Mouse (Mus musculus) cerebellum, adult 18-20 months (tissue): ENCODE measurements around the gene Olfr875.
"Not testable (repeated sequence)": the region's sequence is repeated elsewhere in the genome, so short reads cannot be mapped to it uniquely, and the experiment has no call there.

ENCODE experiments used
- DNase-seq, 2 experiments: peaks; one replicate each; pipeline ENCODE4 v3.0.0; 2021

Olfr875 gene

DNA sequence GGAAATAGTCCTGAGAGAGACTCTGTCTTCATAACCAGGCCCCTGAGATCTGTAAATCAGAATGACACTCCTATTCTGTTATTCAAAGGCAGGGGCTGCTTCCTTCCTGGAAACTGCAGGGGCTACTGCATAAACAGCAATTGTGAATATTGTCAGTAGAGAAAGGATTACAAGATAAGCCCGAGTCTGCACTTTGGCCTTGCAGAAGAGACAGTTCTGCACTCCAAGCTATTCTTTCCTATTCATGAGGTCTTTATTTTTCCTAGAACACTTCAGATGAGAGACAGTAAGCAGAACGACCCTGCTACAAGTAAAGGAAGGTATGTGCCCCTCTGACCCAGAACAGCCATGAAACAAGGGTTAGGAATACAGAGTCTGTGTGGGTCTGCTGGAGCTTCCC lies at the start of gene Olfr875:
Gene Olfr875, plus strand, starts transcription at position 99 of the 400 bp plus-strand sequence.
- no peak for DNase-seq

DNA sequence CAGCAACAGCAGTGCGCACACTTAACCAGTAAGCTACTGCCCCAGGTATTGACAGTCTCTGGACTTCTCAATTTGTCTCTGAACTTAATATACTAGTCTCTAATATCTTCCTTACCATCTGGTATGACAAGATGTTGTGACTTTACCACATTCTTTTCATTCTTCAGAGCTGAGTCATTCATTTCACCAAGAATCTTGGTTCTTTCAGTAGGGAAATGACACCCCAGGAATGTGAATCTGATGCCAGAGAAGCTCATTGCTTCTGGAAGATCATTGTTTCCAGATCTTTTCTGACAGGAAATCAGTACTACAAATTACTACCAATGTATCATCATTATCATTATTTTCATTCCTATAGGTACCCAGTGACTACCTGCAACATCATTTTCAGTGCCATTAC lies 37.3 kb upstream of the Olfr875 start:
- no peak for DNase-seq

DNA sequence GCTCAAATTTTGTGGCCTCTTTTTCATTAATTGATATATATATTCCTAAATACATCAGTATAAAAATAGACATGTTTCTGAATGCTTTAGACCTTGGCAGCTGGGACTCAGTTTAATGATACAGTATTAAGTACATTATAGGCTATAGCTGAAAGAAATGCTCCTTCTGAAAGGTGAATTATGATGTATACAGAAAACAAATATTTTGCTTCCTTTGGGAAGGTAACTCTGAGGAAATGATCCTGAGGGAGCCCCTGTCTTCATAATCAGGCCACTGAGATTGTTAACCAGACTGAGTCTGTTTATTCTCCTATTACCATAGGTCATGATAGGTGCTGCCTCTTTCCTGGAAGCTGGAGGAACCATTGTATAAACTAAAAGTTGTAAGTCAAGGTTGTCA lies 26.9 kb upstream of the Olfr875 start, which contains the start of gene Olfr874:
Gene Olfr874, plus strand, starts transcription at position 301 of the 400 bp plus-strand sequence.
- DNase-seq = no peak

DNA sequence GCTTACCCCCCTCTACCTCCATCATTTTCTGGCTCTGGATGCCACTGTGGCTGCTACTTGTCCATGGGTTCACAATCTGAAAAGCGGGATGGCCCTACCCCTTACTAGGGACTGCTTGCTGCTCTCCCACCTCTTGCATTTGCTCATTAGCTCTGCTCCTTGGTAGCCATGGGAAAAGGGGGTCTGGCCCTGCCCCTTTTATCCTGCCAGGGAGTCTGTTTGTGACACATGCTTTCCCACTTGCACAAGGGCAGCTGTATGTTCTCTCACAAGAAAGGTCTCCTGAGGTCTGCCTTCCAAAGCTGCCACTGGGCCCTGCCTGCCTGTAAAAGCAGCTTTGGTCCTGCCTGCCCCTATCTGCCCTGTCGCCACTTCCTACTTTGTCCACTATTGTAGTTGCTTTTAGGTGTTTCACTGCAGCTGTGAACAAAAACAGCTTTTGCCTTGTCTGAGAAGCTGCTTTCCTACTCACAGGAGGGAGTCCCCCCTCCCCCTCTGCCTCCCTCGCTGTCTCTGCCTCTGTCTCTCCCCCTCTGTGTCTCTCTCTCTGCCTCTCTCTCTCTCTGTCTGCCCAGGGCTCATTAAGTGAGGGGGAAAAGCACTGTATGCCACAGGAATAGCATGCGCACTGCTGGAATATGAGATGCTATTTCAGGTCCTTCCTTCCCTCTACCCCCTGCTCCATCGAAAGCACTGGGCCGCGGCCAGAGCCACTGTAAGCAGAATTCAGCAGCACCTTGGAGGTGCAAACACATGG lies 21.2 kb upstream of the Olfr875 start:
- no peak for DNase-seq

DNA sequence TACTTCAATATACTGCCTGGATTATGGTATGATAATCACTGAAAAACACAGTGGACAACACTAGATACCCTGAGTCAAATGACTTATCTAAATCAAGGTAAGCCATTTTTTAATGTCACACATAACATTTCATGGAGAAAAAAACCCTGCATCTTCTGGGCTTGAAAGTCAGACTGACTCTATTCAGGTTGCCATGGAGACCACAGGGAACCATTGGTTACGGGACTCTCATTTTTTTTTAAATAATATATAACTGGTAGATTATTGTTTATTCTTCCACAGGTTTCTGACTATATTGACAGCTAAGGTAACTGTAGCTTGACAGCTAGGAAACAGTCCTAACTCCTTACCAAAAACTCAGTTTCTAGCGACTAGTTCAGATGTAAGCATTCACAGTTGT lies 20.2 kb upstream of the Olfr875 start:
- DNase-seq = no peak

DNA sequence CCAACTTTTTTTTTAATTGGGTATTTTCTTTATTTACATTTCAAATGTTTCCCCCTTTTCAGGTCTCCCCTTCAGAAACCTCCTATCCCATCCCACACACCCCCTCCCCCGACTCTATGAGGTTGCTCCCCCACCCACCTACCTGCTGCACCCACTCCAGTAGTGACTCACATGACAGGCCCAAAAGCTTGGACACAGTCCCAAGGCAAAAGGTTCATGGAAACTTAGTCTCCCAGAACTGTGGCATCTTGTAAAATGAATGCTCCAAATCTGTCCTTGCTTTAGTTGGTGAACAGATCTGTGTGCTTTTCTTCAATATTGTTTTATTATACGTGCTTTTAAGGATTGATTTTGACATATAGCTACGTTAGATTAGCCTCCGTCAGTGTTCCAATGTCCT lies 19.7 kb upstream of the Olfr875 start:
- DNase-seq = no peak

DNA sequence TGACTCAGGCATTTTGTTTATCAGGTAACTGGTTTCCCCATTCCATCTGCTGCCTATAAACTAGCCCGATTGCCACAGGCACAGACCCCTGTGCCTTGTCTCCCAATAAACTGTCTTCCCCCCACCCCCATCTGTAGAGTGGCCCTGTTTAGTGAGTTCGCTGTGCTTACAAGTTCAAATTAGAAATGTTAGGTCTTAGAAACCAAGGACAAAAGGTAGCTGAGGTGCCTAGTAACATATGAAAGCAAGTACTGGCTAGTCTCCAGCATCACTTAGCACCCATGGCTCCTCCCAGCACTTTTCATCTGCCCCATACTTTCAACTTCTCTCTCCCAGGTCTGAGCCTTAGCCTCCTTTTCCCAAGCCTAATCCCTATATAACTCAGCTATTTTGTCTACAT lies 9.9 kb upstream of the Olfr875 start:
- no peak for DNase-seq

DNA sequence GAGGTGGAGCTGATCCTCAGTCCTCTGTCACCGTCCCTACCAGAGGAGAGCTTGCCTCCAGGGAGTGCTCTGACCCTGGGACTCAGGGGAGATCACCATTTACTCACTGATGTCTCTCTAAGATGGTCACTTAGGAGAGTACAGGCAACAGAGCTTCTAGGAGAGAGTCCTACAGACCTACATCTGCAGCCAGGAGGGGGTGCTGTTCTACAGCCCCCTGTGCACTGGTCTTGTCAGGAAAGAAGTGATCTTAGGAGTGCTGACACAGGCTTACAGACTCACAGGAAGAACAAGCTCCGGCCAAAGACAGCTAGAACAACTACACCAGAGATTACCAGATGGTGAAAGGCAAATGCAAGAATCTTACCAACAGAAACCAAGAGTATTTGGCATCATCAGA lies 9.1 kb upstream of the Olfr875 start:
- no peak for DNase-seq

DNA sequence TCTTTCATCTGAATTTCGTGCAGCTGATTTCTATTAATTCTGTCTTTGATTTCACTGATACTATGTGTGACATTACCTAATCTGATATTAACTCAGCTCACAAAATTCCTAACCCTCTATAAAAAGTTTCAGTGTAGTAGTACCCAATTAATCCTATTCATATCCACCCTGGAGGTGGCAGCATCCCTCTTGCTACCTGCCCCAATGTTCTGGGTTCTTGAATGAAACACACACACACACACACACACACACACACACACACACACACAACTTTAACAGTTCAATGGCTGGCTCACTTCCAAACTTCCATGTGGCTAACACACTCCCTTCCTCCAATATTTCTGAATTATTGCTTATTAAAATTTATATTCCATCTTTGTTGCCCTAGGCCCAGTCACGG lies 996 bp upstream of the Olfr875 start:
- DNase-seq = no peak

DNA sequence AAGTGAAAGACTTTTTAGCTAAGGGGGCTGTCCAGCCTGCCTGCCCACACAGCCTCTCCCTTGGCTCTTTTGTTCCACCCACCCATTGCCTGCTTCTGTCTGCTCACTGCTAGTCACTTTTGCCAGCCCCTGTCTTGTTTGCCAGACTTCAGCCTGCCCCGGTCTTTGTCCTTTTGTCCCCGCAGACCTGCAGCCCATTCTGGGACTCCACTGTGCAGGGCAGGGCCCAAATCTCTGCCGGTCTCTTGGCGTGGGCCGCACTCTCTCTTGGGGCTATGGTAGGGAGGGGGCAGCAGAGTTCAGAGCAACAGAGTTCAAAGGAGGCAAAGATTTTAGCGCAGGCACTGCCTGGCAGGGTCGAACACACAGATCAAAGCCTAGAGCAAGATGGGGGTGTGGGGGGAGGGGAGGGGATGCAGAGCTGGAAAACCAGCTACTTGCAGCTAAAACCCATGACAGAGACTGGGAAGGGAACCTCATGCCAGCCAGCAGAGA lies 11.2 kb downstream of the Olfr875 start:
- DNase-seq = no peak

DNA sequence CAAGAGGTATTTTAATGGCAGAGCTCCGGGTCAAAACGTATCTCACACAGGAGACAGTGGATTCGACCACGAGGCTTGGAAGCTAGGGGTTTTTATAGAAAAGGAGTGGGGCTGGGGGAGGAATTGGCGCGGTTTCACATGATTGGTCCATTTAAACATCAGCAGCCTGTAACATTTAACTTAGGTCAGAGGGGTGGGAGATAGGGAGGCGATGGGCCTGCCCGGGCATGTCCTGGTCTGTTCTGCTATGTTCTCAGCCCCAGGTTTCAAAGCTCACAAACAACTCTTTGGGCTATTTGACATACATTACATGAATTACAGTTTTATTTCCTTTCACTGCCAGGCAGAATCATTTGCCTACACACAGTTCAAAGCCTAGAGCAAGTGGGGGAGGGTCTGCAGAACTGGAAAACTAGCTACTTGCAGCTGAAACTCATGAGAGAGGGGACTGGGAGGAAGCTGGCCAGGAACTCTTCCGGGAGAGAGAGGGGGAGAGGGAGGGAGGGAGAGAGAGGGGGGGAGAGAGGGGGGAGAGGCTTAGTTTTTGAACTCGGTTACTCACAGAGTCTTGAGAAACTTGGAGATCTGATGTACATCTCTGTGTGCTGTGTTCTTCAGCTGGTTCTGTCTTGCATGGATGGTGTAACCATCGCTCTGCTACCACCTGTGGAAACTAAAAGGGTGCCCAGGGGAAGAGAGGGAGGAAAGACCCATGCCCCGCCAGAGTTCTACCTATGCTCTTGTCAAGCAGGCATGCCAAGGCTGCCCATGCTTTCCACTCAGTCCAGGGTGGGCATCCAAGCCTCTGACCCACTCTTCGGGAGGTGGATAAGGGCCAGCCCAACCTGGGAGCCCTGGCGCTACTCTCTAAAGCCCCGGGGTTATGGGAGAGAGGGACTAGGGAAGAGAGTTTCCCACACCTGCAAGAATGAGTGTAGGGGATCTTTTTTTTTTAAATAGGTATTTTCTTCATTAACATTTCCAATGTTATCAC lies 12.0 kb downstream of the Olfr875 start:
- DNase-seq = not testable (repeated sequence)

DNA sequence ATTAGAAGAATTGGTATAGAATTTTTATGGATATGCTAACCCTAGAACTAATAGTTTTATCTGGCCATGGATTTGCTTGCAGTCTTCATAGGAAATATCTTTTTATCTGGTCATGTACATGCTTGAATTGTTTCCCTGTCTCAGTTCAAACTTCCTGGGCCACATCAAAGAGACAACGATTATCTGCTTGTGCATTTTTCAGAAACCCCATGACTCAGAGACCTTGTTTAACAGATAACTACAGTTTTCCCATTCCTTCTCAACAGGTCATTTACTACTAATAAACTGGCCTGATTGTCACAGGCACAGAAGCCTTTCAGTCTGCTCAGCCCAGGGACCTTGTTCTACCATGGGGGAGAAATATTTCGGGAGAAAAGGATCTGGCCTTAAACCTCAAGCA lies 14.8 kb downstream of the Olfr875 start:
- no peak for DNase-seq

DNA sequence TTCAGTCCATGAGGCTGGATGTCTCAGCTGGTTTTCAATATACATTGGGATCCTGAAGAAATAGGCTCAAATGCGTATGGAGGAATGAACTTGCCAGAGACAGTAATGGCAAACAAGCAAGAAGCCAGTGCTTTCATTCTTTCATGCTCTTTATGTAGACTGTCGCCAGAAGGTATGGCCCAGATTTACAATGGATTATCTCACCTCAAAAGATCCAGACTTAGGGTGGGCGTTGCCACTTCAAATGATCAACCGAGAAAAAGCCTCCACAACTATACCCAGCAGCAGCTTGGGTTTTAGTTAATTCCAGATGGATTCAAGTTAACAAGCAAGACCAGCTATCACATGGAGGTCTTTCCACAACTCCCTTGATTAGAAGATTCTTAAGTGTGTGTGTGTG lies 30.4 kb downstream of the Olfr875 start:
- DNase-seq = no peak

DNA sequence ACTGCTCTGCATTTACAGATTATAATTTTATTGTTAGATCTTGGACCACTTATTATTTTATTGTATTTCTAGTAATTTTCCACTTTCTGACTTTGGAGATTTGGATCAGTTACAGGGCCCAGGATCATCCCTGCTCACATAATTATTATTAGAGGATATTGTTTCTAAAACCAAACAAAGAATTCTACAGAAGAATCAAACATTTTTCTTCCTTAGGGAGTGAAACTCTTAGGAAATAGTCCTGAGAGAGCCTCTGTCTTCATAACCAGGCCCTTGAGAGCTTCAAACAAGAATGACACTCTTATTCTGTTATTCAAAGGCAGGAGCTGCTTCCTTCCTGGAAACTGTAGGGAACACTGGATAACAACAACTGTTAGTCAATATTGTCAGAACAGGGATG lies 31.1 kb downstream of the Olfr875 start, which contains the start of gene Olfr876:
Gene Olfr876, plus strand, starts transcription at position 301 of the 400 bp plus-strand sequence.
- no peak for DNase-seq

DNA sequence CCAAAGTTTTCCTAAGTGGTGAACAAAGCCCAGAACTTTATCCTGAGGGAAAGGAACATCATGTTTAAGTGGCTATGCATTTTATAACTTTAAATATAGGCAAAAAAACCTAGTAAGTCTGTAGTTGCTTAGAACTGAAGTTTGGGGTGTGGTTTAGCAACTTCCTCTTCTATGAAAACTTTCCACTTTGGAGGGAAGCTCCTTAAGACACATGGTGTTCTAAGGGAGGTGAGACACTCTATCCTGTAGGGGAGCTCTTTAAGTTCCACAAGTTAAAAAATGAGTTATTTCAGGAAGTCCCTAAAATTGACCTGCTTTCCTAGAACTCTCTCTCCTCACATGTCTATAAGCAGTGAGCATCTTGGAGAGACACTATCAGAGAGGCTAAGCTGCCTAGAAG lies 35.6 kb downstream of the Olfr875 start:
- DNase-seq = no peak

DNA sequence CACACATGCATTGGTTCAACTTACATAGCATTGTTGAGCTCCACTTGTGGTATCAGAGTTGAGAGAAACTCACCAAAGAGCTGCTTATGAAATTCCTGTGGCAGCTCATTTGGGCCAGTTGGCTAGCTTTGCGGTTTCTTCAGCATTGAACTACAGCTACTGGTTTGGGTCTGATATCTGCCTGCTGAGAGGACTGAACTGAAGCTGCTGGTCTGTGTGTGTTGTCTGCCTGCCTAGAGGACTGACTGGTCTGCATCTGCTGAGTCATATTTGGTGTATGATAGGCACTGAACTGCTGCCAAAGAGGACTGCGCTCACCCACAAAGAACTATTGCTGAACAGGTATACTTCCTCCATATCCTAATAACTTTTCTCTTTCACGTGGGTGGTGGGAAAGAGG lies 36.8 kb downstream of the Olfr875 start:
- no peak for DNase-seq

DNA sequence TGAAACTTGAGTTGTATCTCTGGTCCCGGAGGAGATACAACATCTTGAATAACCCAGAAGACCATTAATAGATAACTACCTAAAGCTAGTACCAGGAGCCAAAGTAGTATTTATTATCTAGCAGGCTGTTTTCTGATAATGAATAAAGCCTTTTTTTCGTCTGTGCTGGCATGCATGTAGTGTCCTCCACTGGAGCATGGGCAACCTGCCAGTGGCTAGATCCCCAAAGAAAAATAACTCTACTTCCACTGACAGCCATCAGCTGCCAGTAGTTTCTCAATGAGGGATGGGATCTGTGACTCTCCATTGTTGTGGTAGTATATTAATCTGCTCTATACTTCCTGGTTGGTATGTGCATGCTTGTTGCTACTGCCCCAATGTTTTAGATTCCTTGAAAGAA lies 37.3 kb downstream of the Olfr875 start:
- no peak for DNase-seq

DNA sequence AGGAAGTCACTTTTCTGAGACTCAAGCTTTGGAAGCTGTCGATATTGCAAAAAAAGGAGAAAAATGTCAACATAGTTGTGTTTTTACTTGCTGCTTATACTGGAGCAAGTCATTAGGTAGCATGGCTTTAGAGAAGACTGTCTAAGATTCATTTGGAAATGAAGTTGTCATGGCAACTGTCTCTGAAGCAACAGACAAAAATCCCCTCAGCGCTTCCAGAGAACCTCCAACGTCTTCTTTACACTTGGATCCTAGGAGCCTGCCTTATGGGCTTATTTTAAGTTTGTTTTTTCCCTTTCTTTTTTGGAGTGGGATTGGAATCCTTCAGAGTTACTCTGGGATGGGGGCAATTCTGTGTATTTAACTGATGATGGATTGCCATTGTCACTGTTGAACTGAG lies 43.0 kb downstream of the Olfr875 start:
- no peak for DNase-seq
